Mouse (Mus musculus): ENCODE measurements around the gene Slc38a3.

- TF ChIP-seq CTCF (IDR thresholded peaks at IDR 0.05; ENCODE audit: insufficient read depth, low read depth, low read length) (no peak), POLR2A (IDR thresholded peaks at IDR 0.05; ENCODE audit: insufficient read depth, low read depth, low read length) (no peak)
Observed at GRCm38 (mm10) chr9:107630576-107630975, 38.8 kb downstream of the Slc38a3 start.
